Mouse (Mus musculus) liver, embryonic 14.5 days (tissue): ENCODE measurements around the gene Ncapg. TPM values are rescaled to one million over a fixed set of nuclear protein-coding genes. Genes with fewer than 3 reads are reported as not detected.
A peak's percentile ranks its signal among the peaks of the same experiment; 100 is the strongest.

ENCODE experiments used
- ATAC-seq: fragments of 200-750 bp; cut with Nextera tagmentation; 2 replicates; pipeline ENCODE4 v1.8.0; 2017; ENCODE audit warnings: moderate number of reproducible peaks, mild to moderate bottlenecking, moderate library complexity; ENCODE audit not compliant: insufficient read depth
- DNase-seq, 3 experiments: peaks; one replicate each; pipeline ENCODE4 v3.0.0-alpha.2; 2012 to 2013; ENCODE audit warnings: low read depth in 3 of 3, low spot score in 3 of 3
- H3K27ac ChIP-seq: fragments of 300-500 bp; sonication (generic); 2 replicates; pipeline ENCODE4 v1.5.1; 2014; ENCODE audit warnings: moderate library complexity, mild to moderate bottlenecking, control low read depth, inconsistent platforms
- H3K27me3 ChIP-seq: fragments of 300-500 bp; sonication (generic); 2 replicates; pipeline ENCODE4 v1.6.1; 2014; ENCODE audit warnings: mild to moderate bottlenecking, low read length, moderate library complexity; ENCODE audit not compliant: control insufficient read depth, insufficient read depth
- H3K36me3 ChIP-seq: fragments of 300-500 bp; sonication (generic); replicated peaks from 2 replicates; pipeline ENCODE4 v1.6.1; 2014; ENCODE audit warnings: low read depth; ENCODE audit not compliant: control insufficient read depth, insufficient read depth
- H3K4me1 ChIP-seq, 2 experiments: fragments of 200-500 bp in 1 of 2; fragments of 300-500 bp in 1 of 2; sonication (generic) in 1 of 2; replicated peaks; 2 replicates each; pipeline ENCODE4 v1.6.1; 2012 to 2014; ENCODE audit warnings: antibody characterized with exemption in 1 of 2, inconsistent platforms in 1 of 2, low read length in 1 of 2; ENCODE audit not compliant: control insufficient read depth in 2 of 2, insufficient read depth in 2 of 2
- H3K4me2 ChIP-seq: fragments of 300-500 bp; sonication (generic); 2 replicates; pipeline ENCODE4 v1.6.1; 2014; ENCODE audit warnings: low read depth, mild to moderate bottlenecking, control low read depth, moderate library complexity
- H3K4me3 ChIP-seq, 2 experiments: fragments of 200-500 bp in 1 of 2; fragments of 300-500 bp in 1 of 2; sonication (generic) in 1 of 2; 2 replicates each; pipeline ENCODE4 v1.5.1; 2012 to 2014; ENCODE audit warnings: low read depth in 2 of 2, low read length in 2 of 2, mild to moderate bottlenecking in 2 of 2, control low read depth in 1 of 2, inconsistent platforms in 1 of 2, moderate library complexity in 1 of 2; ENCODE audit not compliant: insufficient read depth in 1 of 2
- H3K9ac ChIP-seq: fragments of 300-500 bp; sonication (generic); replicated peaks from 2 replicates; pipeline ENCODE4 v1.6.1; 2014; ENCODE audit warnings: mild to moderate bottlenecking, control low read depth, moderate library complexity
- H3K9me3 ChIP-seq: fragments of 300-500 bp; sonication (generic); 2 replicates; pipeline ENCODE4 v1.6.1; 2016; ENCODE audit warnings: low read length, mixed read lengths; ENCODE audit not compliant: control insufficient read depth
- CTCF ChIP-seq: IDR thresholded peaks from 2 replicates; pipeline ENCODE4 v1.5.1; 2016; ENCODE audit warnings: antibody characterized with exemption, low read depth, control low read depth
- EP300 ChIP-seq: IDR thresholded peaks from 2 replicates; pipeline ENCODE4 v1.6.1; 2016; ENCODE audit warnings: antibody characterized with exemption, low read depth
- WGBS: fragments of 180-500 bp; shearing (Covaris S2); extraction: QIAGEN DNeasy Blood & Tissue Kit; methylation state at CpG from one replicate; pipeline ENCODE4 v1.1.7; 2014; ENCODE audit not compliant: insufficient replicate concordance; 5-methylcytosine and 5-hydroxymethylcytosine counted together
- polyA plus RNA-seq, 2 experiments: library from polyadenylated mRNA; depleted of rRNA in 1 of 2; stranded (reverse) in 1 of 2; unstranded in 1 of 2; fragments of >200 nt; fragmentation: Nextera tagmentation in 1 of 2; extraction: Ambion mirVana in 1 of 2; gene quantifications; 2 replicates each; pipeline versions ENCODE4 v1.2.1 to v1.2.3; 2012 to 2014

Ncapg gene
- polyA plus RNA-seq, 2 experiments: 28.2 to 57.4 TPM

DNA sequence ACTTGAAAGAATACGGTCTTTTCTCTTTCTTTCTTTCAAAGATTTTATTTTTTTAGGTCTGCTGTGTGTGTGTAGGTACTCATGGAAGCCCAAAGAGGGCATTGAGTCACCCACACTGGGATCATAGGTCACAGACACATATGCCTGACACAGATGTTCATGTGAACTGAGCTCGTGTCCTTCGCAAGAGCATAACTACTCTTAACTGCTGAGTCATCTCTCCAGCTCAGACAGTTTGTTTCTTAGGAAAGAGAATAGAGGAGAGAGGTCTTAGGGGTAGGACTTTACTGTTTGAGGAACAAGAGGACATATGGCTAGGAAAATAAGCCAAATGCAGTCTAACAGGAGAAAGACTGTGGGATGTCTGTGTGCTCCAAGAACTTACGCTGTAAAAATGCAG lies 19.4 kb downstream of the Ncapg start:
- Histone ChIP-seq H3K9ac (no peak overlapping the region), H3K4me3 (no peak overlapping the region), H3K9me3 (no peaks in the 10 kb centered on the region), H3K4me1 (no peaks in the 10 kb centered on the region), H3K27me3 (no peaks in the 10 kb centered on the region), H3K4me2 (no peak overlapping the region), H3K36me3 (peaks cover 30% of the 10 kb centered on the region), H3K27ac (no peak overlapping the region)
- DNase-seq (peak in 1 of 3 experiments; percentile 6), ATAC-seq (no peak; the same call in 1 of the 2 replicates)
- TF ChIP-seq CTCF (no peak), EP300 (no peak)
- WGBS: 61% methylated on average over 4 of the region's 4 CpGs

GRCm38 (mm10) chr5:45690802-45691201 lies 21.1 kb downstream of the Ncapg start:
- no peak overlapping the region for H3K27ac ChIP-seq

GRCm38 (mm10) chr5:45691678-45692077 lies 22.0 kb downstream of the Ncapg start:
- H3K9me3 ChIP-seq: no peaks in the 10 kb centered on the region
- TF ChIP-seq EP300: no peak
- no peak for TF ChIP-seq CTCF
- DNase-seq: no peak
- H3K4me2 ChIP-seq: no peak overlapping the region
- no peak overlapping the region for H3K9ac ChIP-seq
- no peaks in the 10 kb centered on the region for H3K27me3 ChIP-seq
- H3K36me3 ChIP-seq: peaks cover 30% of the 10 kb centered on the region
- no peak for ATAC-seq
- H3K27ac ChIP-seq: no peak overlapping the region
- WGBS: 82% methylated on average over 6 of the region's 6 CpGs
- no peaks in the 10 kb centered on the region for H3K4me1 ChIP-seq
- no peak overlapping the region for H3K4me3 ChIP-seq

More at GRCm38 (mm10) chr5:45690802-45691201, 21.1 kb downstream of the Ncapg start:
- Histone ChIP-seq H3K4me1 (no peaks in the 10 kb centered on the region), H3K36me3 (peaks cover 27% of the 10 kb centered on the region), H3K9me3 (no peaks in the 10 kb centered on the region), H3K27me3 (no peaks in the 10 kb centered on the region), H3K4me3 (no peak overlapping the region), H3K4me2 (no peak overlapping the region), H3K9ac (no peak overlapping the region)
- DNase-seq: no peak
- ATAC-seq: no peak
- 18% methylated on average over 2 of the region's 2 CpGs for WGBS
- TF ChIP-seq CTCF (no peak), EP300 (no peak)

- TF ChIP-seq CTCF (no peak), EP300 (no peak)
- no peak overlapping the region for H3K4me3 ChIP-seq
- H3K36me3 ChIP-seq: peaks cover 6% of the 10 kb centered on the region; the same call in 1 of the 2 replicates
- H3K9ac ChIP-seq: no peak overlapping the region
- DNase-seq: no peak
- H3K27ac ChIP-seq: no peak overlapping the region
- 65% methylated on average over 2 of the region's 2 CpGs for WGBS
- H3K4me2 ChIP-seq: no peak overlapping the region
- ATAC-seq: no peak
- no peaks in the 10 kb centered on the region for H3K4me1 ChIP-seq
- H3K9me3 ChIP-seq: no peaks in the 10 kb centered on the region
- H3K27me3 ChIP-seq: no peaks in the 10 kb centered on the region
Measured at GRCm38 (mm10) chr5:45706811-45707210, 37.1 kb downstream of the Ncapg start.

DNA sequence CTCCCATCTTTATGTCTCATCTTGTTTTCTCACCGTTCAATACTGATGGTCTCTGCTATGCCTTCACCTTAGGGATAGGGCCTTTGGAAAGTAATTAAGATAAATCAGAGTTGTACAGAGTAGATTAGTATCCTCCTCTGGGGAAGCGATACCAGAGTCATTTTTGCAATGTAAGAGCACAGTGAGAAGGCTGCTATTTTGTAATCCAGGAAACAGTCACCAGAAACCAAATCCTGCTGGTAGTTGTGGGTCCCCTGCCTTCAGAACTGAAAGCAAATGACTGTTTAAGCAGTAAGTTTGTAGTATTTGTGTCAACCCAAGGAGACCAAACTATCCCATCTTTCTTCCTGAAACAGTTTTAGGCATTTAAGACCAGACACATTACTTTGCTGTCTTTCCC lies 39.9 kb downstream of the Ncapg start:
- no peak overlapping the region for H3K4me3 ChIP-seq
- no peaks in the 10 kb centered on the region for H3K27me3 ChIP-seq
- peaks cover 6% of the 10 kb centered on the region; the same call in 1 of the 2 replicates for H3K36me3 ChIP-seq
- ATAC-seq: no peak
- WGBS: 79% methylated on average over 2 of the region's 2 CpGs
- H3K9me3 ChIP-seq: no peaks in the 10 kb centered on the region
- no peaks in the 10 kb centered on the region for H3K4me1 ChIP-seq
- H3K4me2 ChIP-seq: no peak overlapping the region
- TF ChIP-seq EP300 (no peak), CTCF (no peak)
- DNase-seq: no peak
- no peak overlapping the region for H3K27ac ChIP-seq
- no peak overlapping the region for H3K9ac ChIP-seq
